Comparison of ENCODE assay signal across 8 mouse cellular contexts in the genomic region with DNA sequence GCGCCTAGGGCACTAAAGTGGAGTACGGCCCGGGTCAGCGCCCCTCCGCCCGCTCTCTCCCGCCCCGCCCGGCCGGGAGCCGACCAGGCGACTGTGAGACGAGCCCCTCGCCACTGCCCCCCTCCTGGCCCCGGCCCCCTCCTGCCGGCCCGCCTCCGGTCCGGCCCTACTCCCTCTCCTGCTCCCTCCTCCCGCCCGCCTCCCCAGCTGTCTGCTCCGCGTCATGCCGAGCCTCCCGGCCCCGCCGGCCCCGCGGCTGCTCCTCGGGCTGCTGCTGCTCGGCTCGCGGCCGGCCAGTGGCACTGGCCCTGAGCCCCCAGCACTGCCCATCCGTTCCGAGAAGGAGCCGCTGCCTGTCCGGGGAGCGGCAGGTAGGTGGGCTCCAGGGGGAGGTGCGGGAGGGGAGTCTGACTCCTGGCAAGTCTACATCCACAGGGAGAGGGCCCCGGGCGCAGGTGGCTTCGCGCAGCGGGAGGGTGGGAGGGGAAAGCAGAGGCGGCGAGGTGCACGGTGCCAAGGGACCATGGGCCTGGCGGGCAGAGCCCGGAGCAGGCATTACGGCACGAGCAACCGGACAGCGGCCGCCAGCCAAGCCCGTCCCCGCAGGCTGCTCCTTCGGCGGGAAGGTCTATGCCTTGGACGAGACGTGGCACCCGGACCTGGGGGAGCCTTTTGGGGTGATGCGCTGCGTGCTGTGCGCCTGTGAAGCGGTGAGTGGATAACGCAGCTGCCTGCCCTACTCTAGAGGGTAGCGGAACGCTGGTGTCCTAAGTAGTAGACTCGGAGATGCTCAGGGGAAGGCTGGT. TPM values are rescaled to one million over a fixed set of nuclear protein-coding genes. Genes with fewer than 3 reads are reported as not detected.
DNase-seq lines count a peak whose midpoint lies in the region; ATAC-seq and TF ChIP-seq lines count a peak whose summit lies in the region.

A gene (plus strand): TSS at position 203 of the 806 bp plus-strand sequence.

- peak within 1 kb of the TSS; percentile 66 for H3K27ac ChIP-seq in embryonic facial prominence, embryonic 12.5 days
- no peak within 1 kb of the TSS for H3K27ac ChIP-seq in heart, embryonic 13.5 days (replicated peaks)

- ATAC-seq in embryonic facial prominence, embryonic 12.5 days (ENCODE audit: insufficient number of reproducible peaks, insufficient read depth, low FRiP score, low TSS enrichment) = peak; percentile 71
- ATAC-seq in heart, embryonic 13.5 days (ENCODE audit: extremely low read depth, insufficient number of reproducible peaks, low FRiP score, low TSS enrichment) = peak; percentile 32; the same call in 1 of the 2 replicates

- no peaks in the 10 kb centered on the region for H3K9me3 ChIP-seq in embryonic facial prominence, embryonic 12.5 days
- no peaks in the 10 kb centered on the region for H3K9me3 ChIP-seq in heart, embryonic 13.5 days

- peak within 1 kb of the TSS; percentile 80 for H3K9ac ChIP-seq in embryonic facial prominence, embryonic 12.5 days
- peak within 1 kb of the TSS; percentile 83 for H3K9ac ChIP-seq in heart, embryonic 13.5 days

- peak; percentile 25 for DNase-seq in 3T3-L1 (ENCODE audit: low read depth, low spot score)
- DNase-seq in adrenal gland, postnatal 10 days = peak; percentile 81
- DNase-seq in kidney, postnatal 10 days = peak; percentile 87
- DNase-seq in lung, adult 2 months = peak; percentile 53
- DNase-seq in retina, embryonic 14.5 days (ENCODE audit: low spot score) = peak; percentile 72
- DNase-seq in thymus, adult 18-20 months = no peak

- peak within 1 kb of the TSS; percentile 97 for H3K4me2 ChIP-seq in embryonic facial prominence, embryonic 12.5 days (replicated peaks)
- H3K4me2 ChIP-seq in heart, embryonic 13.5 days = peak within 1 kb of the TSS; percentile 96

- under 1% methylated on average over 66 of the region's 70 CpGs for WGBS in embryonic facial prominence, embryonic 12.5 days
- under 1% methylated on average over 58 of the region's 70 CpGs for WGBS in heart, embryonic 13.5 days
- WGBS in lung, adult 2 months = under 1% methylated on average over 61 of the region's 70 CpGs

- no peaks in the 10 kb centered on the region for H3K36me3 ChIP-seq in embryonic facial prominence, embryonic 12.5 days
- H3K36me3 ChIP-seq in heart, embryonic 13.5 days = no peaks in the 10 kb centered on the region

- TF ChIP-seq POLR2A in lung, adult 2 months (IDR thresholded peaks at IDR 0.05; ENCODE audit: borderline replicate concordance, extremely low read depth, low read depth, low read length) = no peak

- peak within 1 kb of the TSS; percentile 64 for H3K4me3 ChIP-seq in embryonic facial prominence, embryonic 12.5 days
- H3K4me3 ChIP-seq in heart, embryonic 13.5 days = peak within 1 kb of the TSS; percentile 70
- H3K4me3 ChIP-seq in lung, adult 2 months (replicated peaks; ENCODE audit: extremely low read depth, low read depth, low read length) = peak within 1 kb of the TSS; percentile 57

- H3K27me3 ChIP-seq in embryonic facial prominence, embryonic 12.5 days = peaks cover 25% of the 10 kb centered on the region
- H3K27me3 ChIP-seq in heart, embryonic 13.5 days (replicated peaks) = peaks cover 88% of the 10 kb centered on the region

- H3K4me1 ChIP-seq in embryonic facial prominence, embryonic 12.5 days = peaks cover 8% of the 10 kb centered on the region; the same call in 1 of the 2 replicates
- H3K4me1 ChIP-seq in heart, embryonic 13.5 days = peaks cover 20% of the 10 kb centered on the region
- H3K4me1 ChIP-seq in lung, adult 2 months (ENCODE audit: control insufficient read depth, insufficient read depth, low read length) = 0 out of 2 replicates have a peak, but pooled peaks cover 3% of the 10 kb centered on the region

- no peak for TF ChIP-seq CTCF in lung, adult 2 months (IDR thresholded peaks at IDR 0.05; ENCODE audit: insufficient read depth, low read length)

RNA-seq across cellular contexts. Expression of the gene that starts here (rescaled TPM):
- 1 to 10 TPM; 5.2 to 6.0 TPM for total RNA-seq in adrenal gland, postnatal 10 days (2021)
- 4.7 and 5.9 TPM in 2 replicates for polyA plus RNA-seq in embryonic facial prominence, embryonic 12.5 days (2016; fragmentation: Nextera tagmentation; extraction: Ambion mirVana)
- 0.39 and 0.83 TPM in 2 replicates for polyA plus RNA-seq in heart, embryonic 13.5 days (2015; fragmentation: Nextera tagmentation; extraction: Ambion mirVana)
- polyA plus RNA-seq in lung, adult 2 months (2012; rRNA removed) = 4.4 and 5.8 TPM in 2 replicates

Comparison
In these comparisons a context has a peak if more than half of its experiments do, and no peak if none do; other contexts are left out.
1. Peak in ATAC-seq, H3K4me3 ChIP-seq, H3K9ac ChIP-seq and H3K4me2 ChIP-seq in heart, embryonic 13.5 days; RNA of the gene not detected or under 1 TPM.
2. DNase-seq: peak in 3T3-L1 (single experiment), adrenal gland, postnatal 10 days (single experiment), kidney, postnatal 10 days (single experiment), lung, adult 2 months (single experiment) and retina, embryonic 14.5 days (single experiment); none in thymus, adult 18-20 months (0 of 2).
3. Peak in every context shown above with its lines, with median percentiles within 50 percentile points of each other: H3K4me3 ChIP-seq.